Mouse (Mus musculus) left cerebral cortex, adult 6 months (tissue): ENCODE measurements around the gene Car11. TPM values are rescaled to one million over a fixed set of nuclear protein-coding genes. Genes with fewer than 3 reads are reported as not detected.

Experiments used
- long read RNA-seq, 2 experiments: library from polyadenylated mRNA; unstranded; transcript quantifications; one replicate each; pipeline ENCODE4 v2.0.0; 2019 to 2020
- polyA plus RNA-seq: library from polyadenylated mRNA; unstranded; fragments of <200 nt; fragmentation: Nextera tagmentation; gene quantifications from 2 replicates; pipeline ENCODE4 v1.2.3, GENCODE M21; 2021

The Car11 gene
- 74.9 and 93.1 TPM in 2 replicates for polyA plus RNA-seq
- long read RNA-seq, experiment 1, transcript Car11-201 (9 exons, 1,585 nt), result major isoform, 170 of 243 reads
- long read RNA-seq, experiment 1, partial matches to known transcripts, result 15 of 243 reads
- long read RNA-seq, experiment 1, other reads (novel, unspliced or antisense), result 58 of 243 reads
- long read RNA-seq, experiment 2, transcript Car11-201 (9 exons, 1,585 nt), result major isoform, 55 of 102 reads
- long read RNA-seq, experiment 2, partial matches to known transcripts, result 28 of 102 reads
- long read RNA-seq, experiment 2, other reads (novel, unspliced or antisense), result 19 of 102 reads

DNA sequence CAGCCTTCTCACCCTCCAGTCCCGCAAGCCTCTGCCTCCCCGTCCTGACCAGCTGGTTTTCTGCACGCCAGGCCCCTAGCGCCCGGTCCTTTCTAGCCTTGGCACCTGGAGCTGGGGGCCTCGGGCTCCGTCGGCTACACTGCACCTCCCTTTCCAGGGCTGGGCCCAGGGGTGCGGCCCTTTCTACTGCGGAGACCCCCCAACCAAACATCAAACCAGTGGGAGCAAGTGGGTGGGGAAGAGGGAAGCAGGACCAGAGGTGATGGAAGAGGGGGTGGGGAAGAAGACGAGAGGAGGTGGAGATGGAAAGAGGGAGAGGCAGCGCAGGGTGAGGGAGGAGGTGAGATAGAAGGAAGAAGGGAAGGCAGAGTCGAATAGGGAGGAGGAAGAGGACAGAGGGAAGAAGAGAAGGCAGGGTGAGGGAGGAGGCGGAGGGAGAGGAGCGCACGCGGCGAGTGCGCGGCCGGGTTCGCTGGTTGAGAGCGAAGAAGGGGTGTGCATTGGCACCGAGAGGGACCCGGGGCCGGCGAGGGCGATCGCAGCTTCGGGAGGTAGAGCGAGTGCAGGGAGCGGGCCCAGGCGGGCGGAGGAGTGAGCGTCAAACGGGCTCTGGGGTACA, at the start of gene Car11:
Gene Car11, plus strand, starts transcription at position 321 of the 619 bp plus-strand sequence.

DNA sequence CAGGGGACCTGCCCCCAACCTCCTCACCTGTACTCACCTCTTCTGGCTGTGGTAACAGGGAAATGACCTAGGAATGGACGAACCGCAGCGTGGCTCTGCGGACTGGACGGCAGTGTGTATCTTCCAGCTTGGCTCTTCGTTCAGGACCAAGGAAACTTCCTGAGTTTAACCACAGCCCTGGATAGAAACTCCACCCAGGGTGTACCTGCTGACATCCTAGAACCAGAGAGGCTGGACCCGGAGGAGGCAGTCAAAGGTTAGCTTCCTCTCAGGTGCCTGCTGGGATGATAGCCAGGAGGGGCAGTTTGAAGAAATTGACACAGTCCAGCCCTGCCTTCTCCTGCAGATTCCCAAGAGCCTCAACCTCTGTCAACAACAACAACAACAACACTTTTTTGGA, 33.5 kb upstream of the Car11 start, which contains the start of gene Fut2:
Gene Fut2, minus strand, starts transcription at position 234 of the 400 bp plus-strand sequence.

GRCm38 (mm10) chr7:45683396-45684050, 16.1 kb upstream of the Car11 start, which contains the start of gene Ntn5:
Gene Ntn5 (plus strand): TSS chr7:45684022.

GRCm38 (mm10) chr7:45693921-45694591, 5.6 kb upstream of the Car11 start, which contains the start of gene Sec1:
Gene Sec1 (minus strand): TSS chr7:45694402.

DNA sequence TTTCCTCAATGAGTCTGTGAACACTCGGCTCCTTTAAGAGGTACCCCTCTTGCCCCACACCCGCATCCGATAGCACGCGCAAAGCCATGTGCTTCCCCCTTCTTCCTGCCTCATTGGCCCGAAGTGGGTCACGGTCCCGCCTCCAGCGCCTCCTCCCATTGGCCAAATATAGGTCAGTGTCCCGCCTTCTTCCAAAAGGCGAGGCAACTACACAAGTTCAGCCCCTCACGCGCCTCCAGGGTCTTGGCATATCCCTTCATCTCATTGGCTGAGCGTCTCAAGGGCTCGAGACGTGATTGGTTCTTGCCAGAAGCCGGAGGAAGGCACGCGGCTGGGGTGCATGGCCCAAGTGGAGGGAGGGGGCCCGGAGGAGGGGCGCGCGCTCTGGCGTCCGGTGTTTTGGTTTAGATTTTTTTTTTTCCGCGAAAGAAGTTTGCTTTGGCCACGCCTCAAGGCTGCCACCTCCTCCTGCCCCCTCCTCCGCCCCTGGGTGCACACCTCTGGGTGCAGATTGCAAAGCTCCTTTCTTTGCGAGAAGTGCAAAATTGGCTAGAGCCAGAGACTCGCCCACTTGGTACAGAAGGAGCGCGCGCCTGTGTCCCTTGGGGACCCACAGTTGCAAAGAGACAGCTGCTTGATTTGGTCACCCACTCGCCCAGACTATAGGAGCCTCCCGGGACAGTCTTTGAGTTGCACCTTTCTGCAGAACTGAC, 5.2 kb downstream of the Car11 start, which contains the start of gene Dbp:
Gene Dbp, plus strand, starts transcription at position 359 of the 713 bp plus-strand sequence.

GRCm38 (mm10) chr7:45715090-45715708, 15.6 kb downstream of the Car11 start, which contains the start of gene Rpl18:
Gene Rpl18 (plus strand): TSS chr7:45715457.

DNA sequence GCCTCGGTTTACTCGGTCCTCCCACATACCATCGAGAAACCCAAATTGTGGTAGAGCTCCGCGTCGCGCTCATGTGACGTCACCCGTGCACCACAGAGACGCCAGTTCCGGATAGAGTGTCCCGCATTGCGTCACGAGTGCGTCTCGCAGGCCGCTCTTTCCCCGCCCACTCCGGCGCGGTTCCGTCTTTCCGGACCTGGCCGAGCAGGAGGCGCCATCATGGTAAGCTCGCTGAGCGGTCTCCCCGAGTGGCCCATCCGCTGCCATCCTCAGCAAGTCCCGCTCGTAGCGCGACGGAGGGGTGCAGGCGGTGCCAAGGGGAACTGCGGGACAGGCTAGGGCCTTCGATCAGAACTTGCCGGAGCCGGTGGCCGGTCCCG, 18.3 kb downstream of the Car11 start, which contains the start of gene Sphk2:
Gene Sphk2, minus strand, starts transcription at position 85 of the 380 bp plus-strand sequence.

GRCm38 (mm10) chr7:45720413-45721233, 21.0 kb downstream of the Car11 start, which contains the start of gene Fam83e:
Gene Fam83e (plus strand): TSS chr7:45721212.

DNA sequence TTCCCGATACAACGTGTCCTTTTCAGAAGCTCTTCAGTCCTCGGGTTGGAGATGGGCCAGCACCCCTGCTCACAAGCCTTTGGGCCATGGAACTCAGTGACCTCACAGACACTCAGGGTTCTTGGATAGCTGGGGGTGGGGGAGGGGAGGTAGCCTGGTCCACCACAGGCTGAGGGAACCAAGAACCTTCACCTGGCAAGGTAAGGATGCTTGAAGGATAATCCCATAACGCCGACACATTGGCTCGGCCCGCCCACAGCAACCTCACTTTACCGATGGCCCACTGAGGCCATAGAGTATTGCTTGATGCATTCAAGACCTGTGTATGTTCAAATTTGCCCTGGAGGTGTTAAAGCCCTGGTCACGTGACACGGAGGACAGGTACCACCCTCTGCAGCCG, 26.1 kb downstream of the Car11 start, which contains the start of gene Spaca4:
Gene Spaca4, minus strand, starts transcription at position 101 of the 400 bp plus-strand sequence.

Other genes with a start within 250 kb of the Car11 start
- 1,322 and 1,591 TPM in 2 replicates for gene Ftl1, start 240.0 kb upstream of the Car11 start, polyA plus RNA-seq
- gene Bax, start 232.9 kb upstream of the Car11 start, polyA plus RNA-seq, result 94.9 and 121 TPM in 2 replicates
- gene Tulp2, start 218.0 kb upstream of the Car11 start, polyA plus RNA-seq, result 0.08 and 0.17 TPM in 2 replicates
- gene Gm45808, start 213.0 kb upstream of the Car11 start, polyA plus RNA-seq, result not detected in 2 replicates
- gene Dhdh, start 211.0 kb upstream of the Car11 start, polyA plus RNA-seq, result 3.8 TPM in 2 replicates
- gene Nucb1, start 189.4 kb upstream of the Car11 start, polyA plus RNA-seq, result 48.4 and 64.7 TPM in 2 replicates
- gene Ppp1r15a, start 173.6 kb upstream of the Car11 start, polyA plus RNA-seq, result 18.3 and 18.8 TPM in 2 replicates
- gene Plekha4, start 173.5 kb upstream of the Car11 start, polyA plus RNA-seq, result 3.8 and 7.2 TPM in 2 replicates
- gene Hsd17b14, start 144.9 kb upstream of the Car11 start, polyA plus RNA-seq, result 0.36 and 0.38 TPM in 2 replicates
- gene Bcat2, start 129.7 kb upstream of the Car11 start, polyA plus RNA-seq, result 6.9 and 8.4 TPM in 2 replicates
- 0.22 and 0.24 TPM in 2 replicates for gene Fgf21, start 84.4 kb upstream of the Car11 start, polyA plus RNA-seq
- gene Fut1, start 82.6 kb upstream of the Car11 start, polyA plus RNA-seq, result 0.06 and 0.07 TPM in 2 replicates
- gene Izumo1, start 78.0 kb upstream of the Car11 start, polyA plus RNA-seq, result not detected in 2 replicates
- 1.8 and 2.5 TPM in 2 replicates for gene Rasip1, start 72.4 kb upstream of the Car11 start, polyA plus RNA-seq
- 0.89 and 2.4 TPM in 2 replicates for gene Mamstr, start 59.9 kb upstream of the Car11 start, polyA plus RNA-seq
- 0.06 and 0.09 TPM in 2 replicates for gene Fut2, start 33.4 kb upstream of the Car11 start, polyA plus RNA-seq
- gene Ntn5, start 15.8 kb upstream of the Car11 start, polyA plus RNA-seq, result 6.5 and 9.8 TPM in 2 replicates
- gene Sec1, start 5.4 kb upstream of the Car11 start, polyA plus RNA-seq, result 0.26 and 0.38 TPM in 2 replicates
- gene Dbp, start 5.2 kb downstream of the Car11 start, polyA plus RNA-seq, result 30.2 and 130 TPM in 2 replicates
- gene Rpl18, start 15.6 kb downstream of the Car11 start, polyA plus RNA-seq, result 335 and 337 TPM in 2 replicates
- 4.9 and 10.6 TPM in 2 replicates for gene Sphk2, start 18.2 kb downstream of the Car11 start, polyA plus RNA-seq
- 0.08 and 0.22 TPM in 2 replicates for gene Fam83e, start 21.4 kb downstream of the Car11 start, polyA plus RNA-seq
- gene Spaca4, start 26.0 kb downstream of the Car11 start, polyA plus RNA-seq, result not detected in 2 replicates
- 3.9 and 10.6 TPM in 2 replicates for gene Lmtk3, start 83.9 kb downstream of the Car11 start, polyA plus RNA-seq
- gene Sult2b1, start 84.8 kb downstream of the Car11 start, polyA plus RNA-seq, result 22.5 and 23.3 TPM in 2 replicates
- 173 and 183 TPM in 2 replicates for gene Cyth2, start 114.7 kb downstream of the Car11 start, polyA plus RNA-seq
- gene Kcnj14, start 124.9 kb downstream of the Car11 start, polyA plus RNA-seq, result 2.0 and 2.3 TPM in 2 replicates
- gene Grwd1, start 131.1 kb downstream of the Car11 start, polyA plus RNA-seq, result 16.1 and 22.0 TPM in 2 replicates
- 49.0 and 49.6 TPM in 2 replicates for gene Kdelr1, start 172.9 kb downstream of the Car11 start, polyA plus RNA-seq
- gene Grin2d, start 178.5 kb downstream of the Car11 start, polyA plus RNA-seq, result 0.39 and 1.6 TPM in 2 replicates
- gene Syngr4, start 196.9 kb downstream of the Car11 start, polyA plus RNA-seq, result not detected in 2 replicates
- 2.7 and 4.5 TPM in 2 replicates for gene Tmem143, start 197.1 kb downstream of the Car11 start, polyA plus RNA-seq
- gene Emp3, start 221.6 kb downstream of the Car11 start, polyA plus RNA-seq, result 10.7 and 12.3 TPM in 2 replicates
- 0.74 and 1.0 TPM in 2 replicates for gene Ccdc114, start 224.2 kb downstream of the Car11 start, polyA plus RNA-seq